Mouse (Mus musculus): Measurements from ENCODE around the gene Snd1.

GRCm38 (mm10) chr6:28787133-28787532 lies 312.2 kb downstream of the Snd1 start:
- TF ChIP-seq CTCF (IDR thresholded peaks at IDR 0.05; ENCODE audit: low read depth, low read length) (no peak), POLR2A (IDR thresholded peaks at IDR 0.05; ENCODE audit: borderline replicate concordance, low read depth, low read length) (no peak)
